Mouse (Mus musculus): ENCODE data around the gene Ano2. TPM values are rescaled to one million over a fixed set of nuclear protein-coding genes. Genes with fewer than 3 reads are reported as not detected.

The Ano2 gene
- polyA plus RNA-seq, 1 experiment from 2014 or later, result 0.32 TPM

DNA sequence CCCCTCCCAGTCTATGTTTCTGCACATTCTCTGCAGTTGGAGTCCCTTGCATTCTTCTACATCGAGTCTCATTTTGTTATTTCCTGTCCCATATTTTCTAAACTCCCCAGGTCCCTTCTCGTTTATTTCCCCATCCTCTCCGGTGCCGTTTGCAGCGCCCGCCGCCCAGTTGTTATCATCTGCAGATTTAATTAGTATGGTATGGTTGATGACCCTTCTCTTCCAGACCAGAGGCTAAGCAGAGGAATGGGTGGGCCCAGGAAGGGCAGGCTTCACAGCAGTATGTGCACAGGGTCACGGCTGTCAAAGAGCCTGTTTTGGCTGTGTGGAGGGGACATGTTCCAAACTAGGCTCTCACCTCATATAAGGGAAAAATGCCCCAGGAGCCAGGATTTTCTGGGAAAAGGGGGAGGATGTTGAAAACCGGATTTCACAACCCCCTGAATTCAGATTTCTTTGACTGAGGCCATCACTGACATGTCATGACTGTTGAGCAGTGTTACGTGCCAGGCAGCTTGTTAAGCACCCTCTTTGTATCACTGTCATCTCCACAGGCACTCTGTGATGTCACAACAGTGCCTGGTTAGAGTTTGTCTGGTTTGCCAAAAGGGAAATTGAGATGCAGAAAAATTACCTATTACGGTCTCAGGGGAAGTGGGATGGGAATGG is 72.8 kb downstream of the Ano2 start:
- Histone ChIP-seq H3K9me3 (replicated peaks) (no peaks in the 10 kb centered on the region), H3K36me3 (no peaks in the 10 kb centered on the region), H3K4me1 (no peaks in the 10 kb centered on the region), H3K27me3 (ENCODE audit: low read depth, poor library complexity, severe bottlenecking) (no peaks in the 10 kb centered on the region), H3K27ac (replicated peaks) (no peak overlapping the region), H3K4me3 (no peak overlapping the region)
- no peak for DNase-seq (ENCODE audit: low spot score)
- 81% methylated on average over 11 of the region's 11 CpGs for WGBS

DNA sequence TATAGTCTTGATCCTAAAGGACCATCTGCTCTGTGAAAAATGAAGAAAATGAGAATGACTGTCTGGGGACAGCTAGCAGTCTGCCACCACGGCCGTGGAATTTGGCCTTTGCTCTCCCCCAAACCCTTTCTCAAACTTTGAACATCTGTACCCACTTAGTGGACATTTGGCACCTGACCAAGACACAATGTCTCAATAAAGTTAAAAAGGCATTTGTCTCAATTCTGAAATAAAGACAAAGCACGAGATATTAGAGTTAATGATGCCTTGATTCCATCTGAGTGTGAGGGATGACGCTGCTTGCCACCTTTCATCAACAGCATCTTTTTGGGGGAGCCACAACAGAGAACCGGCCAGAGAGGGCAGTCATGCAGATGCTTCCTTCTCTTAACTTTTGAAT is 83.0 kb downstream of the Ano2 start:
- WGBS, result 71% methylated on average over 5 of the region's 5 CpGs
- H3K4me3 ChIP-seq, result no peak overlapping the region
- no peak overlapping the region for H3K27ac ChIP-seq (replicated peaks)
- no peaks in the 10 kb centered on the region for H3K36me3 ChIP-seq
- H3K9me3 ChIP-seq (replicated peaks), result no peaks in the 10 kb centered on the region
- no peaks in the 10 kb centered on the region for H3K27me3 ChIP-seq (ENCODE audit: low read depth, poor library complexity, severe bottlenecking)
- no peak for DNase-seq (ENCODE audit: low spot score)
- H3K4me1 ChIP-seq, result no peaks in the 10 kb centered on the region

DNA sequence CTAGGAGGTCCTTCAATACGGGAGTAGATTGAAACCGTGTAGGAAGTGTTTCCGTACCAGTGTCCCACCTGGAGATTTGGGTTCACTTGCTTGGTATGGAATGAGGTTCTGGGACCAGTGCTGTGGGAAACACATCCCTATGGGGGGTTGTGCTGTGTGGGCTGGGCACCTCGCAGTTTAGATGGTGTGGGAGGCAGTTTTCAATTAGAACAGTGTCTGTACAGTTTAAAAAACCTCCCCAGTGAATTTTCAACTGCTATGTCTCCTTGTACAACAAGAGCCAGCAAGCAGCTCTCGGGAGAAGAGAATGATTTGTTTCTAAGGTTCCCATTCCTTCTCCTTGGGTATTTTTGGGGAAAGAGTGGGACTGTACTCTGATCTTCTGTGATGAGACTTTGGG is 86.1 kb downstream of the Ano2 start:
- H3K4me1 ChIP-seq, result no peaks in the 10 kb centered on the region
- no peaks in the 10 kb centered on the region for H3K9me3 ChIP-seq (replicated peaks)
- H3K36me3 ChIP-seq, result no peaks in the 10 kb centered on the region
- no peak overlapping the region for H3K4me3 ChIP-seq
- no peaks in the 10 kb centered on the region for H3K27me3 ChIP-seq (ENCODE audit: low read depth, poor library complexity, severe bottlenecking)
- DNase-seq (ENCODE audit: low spot score), result no peak
- 84% methylated on average over 5 of the region's 5 CpGs for WGBS
- no peak overlapping the region for H3K27ac ChIP-seq (replicated peaks)

DNA sequence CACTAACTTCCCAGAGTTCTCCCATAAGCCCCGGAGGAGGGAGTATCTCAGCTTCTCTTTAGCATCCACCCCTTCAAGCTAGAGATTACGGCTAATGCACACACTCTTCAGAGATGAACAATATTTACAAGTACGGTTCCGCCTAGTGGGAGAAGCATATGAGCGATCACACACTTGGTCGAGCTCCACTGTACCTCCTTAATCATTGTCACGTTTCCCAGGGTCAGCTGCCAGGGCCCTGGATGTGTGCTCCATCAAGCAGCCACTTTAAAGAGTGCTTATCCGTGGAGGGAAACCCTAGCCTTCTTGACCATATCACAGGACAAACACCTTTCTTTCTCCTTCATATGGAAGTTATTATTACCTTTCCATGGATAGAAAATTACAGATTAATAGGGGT is 112.7 kb downstream of the Ano2 start:
- DNase-seq (ENCODE audit: low spot score), result no peak
- Histone ChIP-seq H3K4me3 (no peak overlapping the region), H3K4me1 (peaks cover 6% of the 10 kb centered on the region), H3K27me3 (ENCODE audit: low read depth, poor library complexity, severe bottlenecking) (no peaks in the 10 kb centered on the region), H3K36me3 (no peaks in the 10 kb centered on the region), H3K27ac (replicated peaks) (no peak overlapping the region), H3K9me3 (replicated peaks) (no peaks in the 10 kb centered on the region)
- 84% methylated on average over 8 of the region's 8 CpGs for WGBS

DNA sequence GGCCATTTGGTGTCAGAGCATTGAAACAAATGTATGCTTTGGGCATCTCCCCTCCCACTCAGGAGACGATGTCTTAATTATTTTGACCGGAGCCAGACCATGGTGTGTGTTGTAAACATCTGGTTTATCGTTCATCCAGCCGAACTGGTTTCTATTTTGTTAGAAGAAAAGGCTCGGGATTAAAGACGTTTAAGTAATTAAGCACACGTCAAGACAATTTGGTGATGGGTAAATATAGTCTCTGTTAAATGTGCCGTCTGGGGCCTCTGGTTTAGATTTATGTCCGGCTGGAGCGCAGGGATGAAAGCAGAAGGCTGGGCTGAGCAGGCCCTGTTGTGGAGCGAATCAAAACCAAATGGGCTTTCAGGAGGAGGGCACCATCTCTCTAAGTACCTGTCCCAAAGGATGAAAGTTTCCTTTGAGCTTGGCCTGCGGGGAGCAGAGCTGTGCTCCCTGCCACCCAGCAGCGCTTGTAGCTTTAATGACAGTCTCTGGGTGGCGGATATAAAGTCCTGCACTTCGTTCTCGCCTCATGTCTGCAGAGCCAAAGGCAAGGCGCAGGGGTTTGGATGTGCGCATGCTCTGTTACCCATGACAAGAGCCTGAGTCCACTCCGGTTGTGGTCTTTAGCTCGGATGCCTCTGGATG is 113.3 kb downstream of the Ano2 start:
- Histone ChIP-seq H3K9me3 (replicated peaks) (no peaks in the 10 kb centered on the region), H3K27me3 (ENCODE audit: low read depth, poor library complexity, severe bottlenecking) (no peaks in the 10 kb centered on the region), H3K27ac (replicated peaks) (no peak overlapping the region), H3K36me3 (no peaks in the 10 kb centered on the region), H3K4me3 (no peak overlapping the region), H3K4me1 (peaks cover 6% of the 10 kb centered on the region)
- peak; percentile 20 for DNase-seq (ENCODE audit: low spot score)
- WGBS, result 60% methylated on average over 20 of the region's 20 CpGs

DNA sequence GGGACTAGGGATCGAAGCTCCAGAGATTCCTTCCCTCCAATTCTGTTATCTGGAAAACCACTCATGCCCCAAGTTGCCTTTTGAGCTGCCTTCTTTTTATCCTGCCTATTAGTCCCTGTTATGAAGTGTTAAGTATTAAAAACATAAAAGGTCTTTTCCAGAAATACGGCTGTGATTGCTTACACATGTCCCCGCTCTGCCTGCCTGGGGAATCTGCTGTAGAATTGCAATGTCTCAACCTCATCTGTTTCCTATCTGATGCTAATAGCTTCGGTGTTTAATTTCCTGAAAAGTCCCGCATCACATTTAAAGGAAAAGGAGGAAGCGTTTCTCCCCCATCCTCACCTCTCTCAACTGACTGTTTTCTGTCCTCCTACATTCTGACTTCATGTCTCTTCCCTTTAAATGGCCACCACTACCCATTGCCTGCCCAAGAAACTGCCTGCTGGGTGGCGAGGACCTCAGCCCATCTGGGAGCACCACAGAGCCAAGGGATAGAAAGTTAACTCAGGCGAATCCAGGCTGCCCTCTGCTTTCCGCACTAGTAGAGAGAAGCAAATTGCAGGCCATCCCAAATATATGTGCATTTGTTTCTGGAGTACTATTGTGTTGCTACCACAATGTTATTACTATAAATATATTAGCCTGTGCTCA is 118.9 kb downstream of the Ano2 start:
- Histone ChIP-seq H3K36me3 (no peaks in the 10 kb centered on the region), H3K9me3 (replicated peaks) (no peaks in the 10 kb centered on the region), H3K27ac (replicated peaks) (no peak overlapping the region), H3K27me3 (ENCODE audit: low read depth, poor library complexity, severe bottlenecking) (no peaks in the 10 kb centered on the region), H3K4me3 (no peak overlapping the region), H3K4me1 (peaks cover 4% of the 10 kb centered on the region; the same call in 1 of the 2 replicates)
- WGBS, result 77% methylated on average over 9 of the region's 9 CpGs
- no peak for DNase-seq (ENCODE audit: low spot score)

DNA sequence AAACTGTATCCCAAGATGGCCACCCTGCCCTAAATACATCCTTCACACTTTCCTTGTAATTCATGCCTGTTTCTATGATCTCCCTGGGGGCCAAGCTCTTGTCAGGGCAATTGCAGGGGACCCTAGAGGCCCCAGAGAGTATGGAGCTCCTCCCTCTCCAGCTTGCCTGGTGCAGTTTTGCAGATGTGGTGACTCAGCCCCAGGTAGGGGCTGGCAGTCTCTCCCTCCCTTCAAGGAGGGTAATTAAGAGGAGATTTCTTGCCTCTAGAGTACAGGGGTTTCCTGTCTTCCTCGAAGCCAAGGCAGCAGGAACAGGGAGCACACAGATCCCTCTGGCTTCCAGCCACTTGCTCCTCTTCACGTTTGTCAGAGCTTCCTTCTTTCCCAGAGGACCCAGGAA is 121.2 kb downstream of the Ano2 start:
- Histone ChIP-seq H3K36me3 (no peaks in the 10 kb centered on the region), H3K27ac (replicated peaks) (no peak overlapping the region; the same call in 1 of the 2 replicates), H3K4me3 (no peak overlapping the region), H3K27me3 (ENCODE audit: low read depth, poor library complexity, severe bottlenecking) (no peaks in the 10 kb centered on the region), H3K4me1 (peaks cover 4% of the 10 kb centered on the region; the same call in 1 of the 2 replicates), H3K9me3 (replicated peaks) (no peaks in the 10 kb centered on the region)
- WGBS, result 54% methylated on average over 2 of the region's 2 CpGs
- DNase-seq (ENCODE audit: low spot score), result no peak

DNA sequence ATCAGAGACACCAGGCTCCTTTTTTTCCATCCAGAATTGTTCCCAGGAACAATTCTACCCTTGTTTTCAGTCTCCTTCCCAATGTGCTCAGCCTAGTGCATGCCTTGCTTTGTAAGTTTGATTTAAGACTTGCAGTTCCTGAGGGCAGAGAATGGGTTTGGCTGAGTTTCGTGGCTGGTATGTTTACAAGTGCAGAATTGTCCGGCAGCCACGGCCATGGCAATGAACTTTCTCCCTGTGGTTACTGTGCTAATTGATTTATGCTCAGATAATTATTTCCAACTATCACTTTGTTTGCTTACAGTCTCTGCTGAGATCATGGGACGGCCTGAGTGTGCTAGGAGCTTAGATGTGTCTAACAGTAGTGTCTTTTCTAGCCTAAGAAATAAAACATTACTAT is 147.9 kb downstream of the Ano2 start:
- no peaks in the 10 kb centered on the region for H3K4me1 ChIP-seq
- no peak for DNase-seq (ENCODE audit: low spot score)
- H3K27me3 ChIP-seq (ENCODE audit: low read depth, poor library complexity, severe bottlenecking), result no peaks in the 10 kb centered on the region
- no peak overlapping the region for H3K27ac ChIP-seq (replicated peaks)
- no peaks in the 10 kb centered on the region for H3K36me3 ChIP-seq
- H3K9me3 ChIP-seq (replicated peaks), result no peaks in the 10 kb centered on the region
- no peak overlapping the region for H3K4me3 ChIP-seq
- 91% methylated on average over 4 of the region's 4 CpGs for WGBS

DNA sequence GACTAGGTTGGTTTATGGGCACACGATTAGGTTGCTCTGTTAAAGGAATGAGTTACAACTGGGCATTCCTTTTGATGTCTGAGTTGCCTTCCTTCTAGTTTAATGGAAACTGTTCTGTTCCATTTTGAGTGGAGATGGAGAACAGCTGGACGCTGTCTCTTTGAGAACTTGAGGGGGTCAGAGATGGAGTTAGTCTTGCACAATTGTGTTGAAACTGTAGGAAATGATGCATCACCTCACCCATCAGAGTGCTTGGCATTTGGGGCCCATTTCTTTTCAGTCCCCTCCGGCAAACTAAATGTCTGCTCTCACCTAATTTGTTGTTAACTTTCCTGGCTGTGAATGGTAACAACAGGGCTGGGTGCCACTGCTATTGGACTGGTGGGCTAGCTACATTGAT is 151.1 kb downstream of the Ano2 start:
- no peak overlapping the region for H3K27ac ChIP-seq (replicated peaks)
- no peaks in the 10 kb centered on the region for H3K9me3 ChIP-seq (replicated peaks)
- 93% methylated on average over 3 of the region's 3 CpGs for WGBS

DNA sequence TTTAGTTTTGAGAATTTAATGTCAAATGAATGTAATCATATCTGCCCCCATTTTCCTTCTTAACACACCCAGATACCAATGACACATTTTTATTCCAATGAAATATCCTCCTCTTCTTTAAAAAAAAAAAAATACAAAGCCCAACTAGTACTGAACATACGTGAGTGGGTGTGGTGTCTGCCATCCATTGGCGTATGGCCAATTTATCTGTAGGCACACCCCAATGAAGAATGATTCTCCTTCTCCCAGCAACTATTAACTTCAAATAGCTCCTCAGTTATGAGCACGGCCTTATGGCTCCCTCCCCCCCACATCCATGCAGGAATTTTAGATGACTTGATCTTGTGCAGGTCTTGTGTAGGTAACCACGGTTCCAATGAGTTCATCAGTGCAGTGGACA is 161.0 kb downstream of the Ano2 start:
- no peak for DNase-seq (ENCODE audit: low spot score)
- Histone ChIP-seq H3K27me3 (ENCODE audit: low read depth, poor library complexity, severe bottlenecking) (no peaks in the 10 kb centered on the region), H3K4me1 (no peaks in the 10 kb centered on the region), H3K36me3 (no peaks in the 10 kb centered on the region), H3K27ac (replicated peaks) (no peak overlapping the region), H3K4me3 (no peak overlapping the region), H3K9me3 (replicated peaks) (no peaks in the 10 kb centered on the region)
- WGBS, result 89% methylated on average over 4 of the region's 4 CpGs

More for the DNA sequence above, 151.1 kb downstream of the Ano2 start:
- Histone ChIP-seq H3K36me3 (no peaks in the 10 kb centered on the region), H3K4me3 (no peak overlapping the region), H3K4me1 (no peaks in the 10 kb centered on the region), H3K27me3 (ENCODE audit: low read depth, poor library complexity, severe bottlenecking) (no peaks in the 10 kb centered on the region)
- no peak for DNase-seq (ENCODE audit: low spot score)

DNA sequence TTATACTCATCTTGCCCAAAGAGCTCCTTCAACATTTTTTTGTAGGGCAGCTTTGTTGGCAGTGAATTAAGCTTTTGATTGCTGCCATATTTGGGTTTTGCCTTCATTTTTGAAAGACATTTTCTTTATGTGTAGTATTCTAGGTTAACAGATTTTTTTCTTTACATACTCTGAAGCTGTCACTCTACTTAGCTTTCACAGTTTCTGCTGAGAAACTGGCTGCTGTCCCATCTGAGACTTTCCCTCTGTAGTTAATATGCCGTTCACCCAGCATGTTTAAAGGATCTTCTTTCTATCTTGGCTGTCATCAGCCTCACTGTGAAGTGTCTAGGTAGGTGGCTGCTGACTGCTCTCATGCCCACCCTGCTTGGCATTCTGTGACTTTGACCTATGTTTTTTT is 168.1 kb downstream of the Ano2 start:
- H3K27me3 ChIP-seq (ENCODE audit: low read depth, poor library complexity, severe bottlenecking), result no peaks in the 10 kb centered on the region
- no peaks in the 10 kb centered on the region for H3K4me1 ChIP-seq
- no peak overlapping the region for H3K27ac ChIP-seq (replicated peaks)
- WGBS, result 80% methylated on average over 1 of the region's 1 CpGs
- no peaks in the 10 kb centered on the region for H3K36me3 ChIP-seq
- H3K4me3 ChIP-seq, result no peak overlapping the region
- H3K9me3 ChIP-seq (replicated peaks), result no peaks in the 10 kb centered on the region
- DNase-seq (ENCODE audit: low spot score), result no peak

DNA sequence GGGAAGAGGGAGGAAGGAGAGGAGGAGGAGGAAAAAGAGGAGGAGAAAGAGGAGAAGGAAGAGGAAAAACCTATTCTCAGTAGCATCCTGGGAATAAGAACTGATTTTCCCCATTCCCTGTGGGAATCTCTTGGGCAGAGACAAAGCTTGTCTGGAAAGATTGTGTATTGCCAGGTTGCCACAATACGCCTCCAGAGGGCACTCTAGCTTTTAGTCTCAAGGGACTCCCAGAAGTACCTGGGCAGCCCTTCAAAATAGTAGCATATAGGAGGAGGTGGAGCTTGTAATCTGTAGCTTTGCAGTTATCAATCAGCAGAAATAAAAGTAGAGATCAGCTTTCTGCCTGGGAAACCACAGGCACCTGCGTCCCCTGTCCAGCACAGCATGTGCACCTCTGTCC is 178.3 kb downstream of the Ano2 start:
- H3K9me3 ChIP-seq (replicated peaks), result no peaks in the 10 kb centered on the region
- 33% methylated on average over 2 of the region's 2 CpGs for WGBS
- no peaks in the 10 kb centered on the region for H3K36me3 ChIP-seq
- no peak overlapping the region for H3K27ac ChIP-seq (replicated peaks)
- no peak overlapping the region for H3K4me3 ChIP-seq
- no peaks in the 10 kb centered on the region; the same call in 1 of the 2 replicates for H3K4me1 ChIP-seq
- peak; percentile 18 for DNase-seq (ENCODE audit: low spot score)
- no peaks in the 10 kb centered on the region for H3K27me3 ChIP-seq (ENCODE audit: low read depth, poor library complexity, severe bottlenecking)

DNA sequence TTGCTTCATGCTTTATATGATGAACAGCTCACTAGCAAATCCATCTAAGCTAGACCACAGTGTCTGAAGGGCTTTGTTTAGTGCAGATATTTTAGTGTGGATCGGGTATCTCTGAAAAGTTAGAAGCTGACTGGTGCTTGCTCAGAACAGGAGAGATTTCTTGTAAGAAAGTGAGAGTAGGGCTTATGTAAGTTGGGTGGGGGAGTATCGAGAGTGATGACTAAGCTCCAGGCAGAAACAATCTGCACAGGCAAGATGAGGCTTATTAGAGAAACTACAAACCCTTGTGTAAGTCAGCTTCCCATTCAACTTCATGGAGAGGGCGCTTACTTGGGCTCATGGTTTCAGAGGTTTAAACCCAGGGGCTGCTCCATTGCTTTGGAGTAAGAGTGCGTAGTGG is 181.3 kb downstream of the Ano2 start:
- 90% methylated on average over 4 of the region's 4 CpGs for WGBS
- no peaks in the 10 kb centered on the region for H3K9me3 ChIP-seq (replicated peaks)

More for the DNA sequence above, 181.3 kb downstream of the Ano2 start:
- no peaks in the 10 kb centered on the region for H3K36me3 ChIP-seq
- no peaks in the 10 kb centered on the region for H3K27me3 ChIP-seq (ENCODE audit: low read depth, poor library complexity, severe bottlenecking)
- H3K27ac ChIP-seq (replicated peaks), result no peak overlapping the region
- H3K4me3 ChIP-seq, result no peak overlapping the region
- no peaks in the 10 kb centered on the region; the same call in 1 of the 2 replicates for H3K4me1 ChIP-seq
- no peak for DNase-seq (ENCODE audit: low spot score)
